Mouse (Mus musculus) adrenal gland, adult 8-10 months (tissue): ENCODE data around the gene D430041D05Rik. TPM values are rescaled to one million over a fixed set of nuclear protein-coding genes. Genes with fewer than 3 reads are reported as not detected.
"Not testable (repeated sequence)": the region's sequence is repeated elsewhere in the genome, so short reads cannot be mapped to it uniquely, and the experiment has no call there.

Source experiments
- DNase-seq: peaks from one replicate; pipeline ENCODE4 v3.0.0; 2022
- total RNA-seq, 4 experiments: library from RNA; stranded (reverse); gene quantifications; 2 replicates each; pipeline ENCODE4 v1.2.4; 2022

D430041D05Rik gene
- total RNA-seq, 4 experiments from 2014 or later = 14.7 to 38.0 (median 25.5) TPM

- peak; percentile 39 for DNase-seq
Observed at GRCm38 (mm10) chr2:104150608-104151397, 260.0 kb downstream of the D430041D05Rik start.

- no peak for DNase-seq
Observed at GRCm38 (mm10) chr2:104147910-104148561, 262.8 kb downstream of the D430041D05Rik start.

GRCm38 (mm10) chr2:104145983-104146382 lies 264.8 kb downstream of the D430041D05Rik start:
- DNase-seq = peak; percentile 76

- DNase-seq = no peak
Observed at GRCm38 (mm10) chr2:104144004-104144403, 266.8 kb downstream of the D430041D05Rik start.

- no peak for DNase-seq
Observed at GRCm38 (mm10) chr2:104142140-104142539, 268.7 kb downstream of the D430041D05Rik start.

GRCm38 (mm10) chr2:104135920-104136319 lies 274.9 kb downstream of the D430041D05Rik start:
- DNase-seq = no peak

- no peak for DNase-seq
Observed at GRCm38 (mm10) chr2:104134150-104135056, 276.4 kb downstream of the D430041D05Rik start.

GRCm38 (mm10) chr2:104133042-104133810 lies 277.6 kb downstream of the D430041D05Rik start:
- no peak for DNase-seq

- DNase-seq = no peak
Observed at GRCm38 (mm10) chr2:104132266-104132859, 278.4 kb downstream of the D430041D05Rik start.

GRCm38 (mm10) chr2:104130969-104131368 lies 279.8 kb downstream of the D430041D05Rik start:
- no peak for DNase-seq

GRCm38 (mm10) chr2:104130165-104130564 lies 280.6 kb downstream of the D430041D05Rik start:
- DNase-seq = no peak

- DNase-seq = peak; percentile 79
Observed at GRCm38 (mm10) chr2:104128803-104129531, 281.8 kb downstream of the D430041D05Rik start.

GRCm38 (mm10) chr2:104124071-104124470 lies 286.7 kb downstream of the D430041D05Rik start:
- no peak for DNase-seq

- no peak for DNase-seq
Observed at GRCm38 (mm10) chr2:104123540-104123939, 287.3 kb downstream of the D430041D05Rik start.

GRCm38 (mm10) chr2:104122505-104123378 lies 288.1 kb downstream of the D430041D05Rik start, which contains the start of gene A930018P22Rik:
TSS of gene A930018P22Rik (plus strand) at chr2:104122769.
- peak; percentile 95 for DNase-seq

- no peak for DNase-seq
Observed at GRCm38 (mm10) chr2:104121681-104122504, 288.9 kb downstream of the D430041D05Rik start.

- no peak for DNase-seq
Observed at GRCm38 (mm10) chr2:104120312-104120711, 290.5 kb downstream of the D430041D05Rik start.

- no peak for DNase-seq
Observed at GRCm38 (mm10) chr2:104119097-104119496, 291.7 kb downstream of the D430041D05Rik start.

GRCm38 (mm10) chr2:104117173-104117572 lies 293.6 kb downstream of the D430041D05Rik start:
- not testable (repeated sequence) for DNase-seq
